Mouse (Mus musculus): ENCODE data around the gene Zbtb14.
A peak's percentile ranks its signal among the peaks of the same experiment; 100 is the strongest.

Zbtb14 gene

DNA sequence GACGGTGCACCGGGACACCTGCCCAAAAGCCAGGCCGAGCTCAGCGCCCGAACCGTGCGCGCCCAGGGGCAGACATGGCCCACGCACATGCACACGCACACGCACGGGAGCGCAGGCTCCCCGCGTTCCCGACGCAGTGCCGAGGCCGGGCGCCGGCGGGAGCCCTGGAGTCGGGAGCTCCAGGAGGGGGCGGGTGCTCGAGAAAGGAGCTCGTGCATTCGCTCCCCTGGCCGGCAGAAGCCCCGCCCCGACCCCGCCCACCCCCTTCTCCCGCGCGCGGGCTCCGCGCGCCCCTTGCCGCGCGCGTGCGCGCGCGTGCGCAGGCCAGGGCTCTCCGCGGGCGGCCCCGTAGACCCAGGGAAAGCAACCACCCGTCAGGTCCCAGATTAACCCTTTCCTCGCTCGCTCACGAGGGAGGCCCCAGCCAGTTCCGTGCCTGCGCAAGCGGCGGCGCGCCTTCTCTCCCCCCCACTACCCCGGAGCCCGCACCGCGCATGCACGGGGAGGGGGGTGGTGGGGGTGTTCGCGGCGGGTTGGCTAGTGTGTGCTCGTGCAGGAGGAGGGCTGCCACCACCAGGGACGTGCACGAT is at the start of gene Zbtb14:
Gene Zbtb14 (plus strand): TSS at position 540 of the 590 bp plus-strand sequence.
- peak; percentile 98 for DNase-seq (ENCODE audit: low read depth, low spot score)

DNA sequence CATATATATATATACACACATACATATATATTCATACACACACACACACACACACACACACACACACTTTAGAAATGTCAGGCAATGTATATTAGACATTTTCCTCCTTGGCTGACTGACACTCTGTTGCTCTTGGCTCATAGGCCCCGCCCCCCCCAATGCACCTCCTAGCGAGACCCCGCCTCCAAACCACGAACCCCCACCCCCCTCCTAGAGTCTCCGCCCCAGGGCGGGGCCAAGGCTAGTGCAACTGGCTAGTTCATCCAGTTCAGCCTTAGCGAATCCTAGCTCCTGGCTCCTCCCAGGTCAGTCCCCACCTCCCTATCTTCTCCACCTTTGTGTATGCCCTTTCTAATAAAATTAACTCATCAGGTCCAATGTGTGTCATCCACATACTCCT is 36.8 kb upstream of the Zbtb14 start:
- no peak for DNase-seq (ENCODE audit: low read depth, low spot score)

DNA sequence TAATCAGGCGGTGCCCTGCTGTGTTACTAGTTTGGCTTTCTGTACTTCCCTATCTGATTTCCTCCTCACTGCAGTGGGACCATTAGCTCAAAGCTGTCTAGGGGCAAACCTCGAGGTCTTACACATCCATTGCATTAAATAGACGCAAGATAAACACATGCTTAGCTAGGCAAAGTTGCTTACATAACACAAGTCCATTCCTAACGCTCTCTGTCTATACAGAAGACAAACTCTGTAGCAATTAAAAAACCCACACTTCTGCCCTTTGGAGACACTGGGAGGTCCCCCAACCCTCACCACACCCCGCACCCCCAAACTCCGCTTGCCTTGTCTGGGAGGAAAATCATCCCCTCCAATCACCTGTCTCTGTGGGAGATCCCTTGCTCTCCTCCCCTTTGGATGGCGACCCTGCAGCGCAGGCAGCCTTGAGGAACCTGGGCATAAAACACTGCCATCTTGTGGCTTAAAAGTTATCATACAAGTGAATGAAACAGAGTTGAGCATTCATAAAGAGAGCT is 33.8 kb upstream of the Zbtb14 start:
- DNase-seq (ENCODE audit: low read depth, low spot score) = peak; percentile 72

DNA sequence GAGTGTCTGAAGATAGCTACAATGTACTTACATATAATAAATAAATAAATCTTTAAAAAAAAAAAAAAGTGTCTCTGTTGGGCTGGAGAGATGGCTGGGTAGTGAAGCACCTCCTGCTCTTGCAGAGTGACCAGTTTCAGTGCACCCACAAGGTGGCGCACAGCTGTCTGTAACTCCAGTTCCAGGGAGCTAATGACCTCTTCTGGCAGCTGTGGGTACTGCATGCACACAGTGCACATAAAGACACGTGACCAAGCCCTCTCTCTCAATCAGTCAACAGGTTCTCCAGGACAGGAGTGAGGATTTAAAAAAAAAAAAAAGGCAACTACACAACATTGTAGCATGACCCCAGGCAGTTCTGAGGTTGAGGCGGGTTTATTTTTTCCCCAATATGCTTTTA is 17.8 kb upstream of the Zbtb14 start:
- DNase-seq (ENCODE audit: low read depth, low spot score) = peak; percentile 53

DNA sequence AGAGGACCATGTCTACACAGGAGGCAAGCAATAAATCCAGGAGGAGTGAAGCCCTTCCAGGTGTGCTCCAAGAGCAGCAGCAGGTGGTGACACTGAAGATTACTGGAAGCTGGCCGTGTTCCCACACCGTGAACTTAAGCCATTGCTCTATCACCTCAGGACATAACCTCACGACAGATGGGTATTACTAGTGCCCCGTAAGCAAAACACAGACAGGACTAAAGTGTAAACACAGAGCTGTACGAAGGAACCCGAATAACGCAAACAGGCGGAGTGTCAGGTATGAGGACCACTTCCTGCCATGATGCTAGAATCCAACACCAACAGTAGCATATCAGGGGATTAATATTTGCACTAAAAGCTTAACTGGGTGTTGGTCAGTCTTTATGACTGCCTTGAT is 2.0 kb upstream of the Zbtb14 start:
- no peak for DNase-seq (ENCODE audit: low read depth, low spot score)

DNA sequence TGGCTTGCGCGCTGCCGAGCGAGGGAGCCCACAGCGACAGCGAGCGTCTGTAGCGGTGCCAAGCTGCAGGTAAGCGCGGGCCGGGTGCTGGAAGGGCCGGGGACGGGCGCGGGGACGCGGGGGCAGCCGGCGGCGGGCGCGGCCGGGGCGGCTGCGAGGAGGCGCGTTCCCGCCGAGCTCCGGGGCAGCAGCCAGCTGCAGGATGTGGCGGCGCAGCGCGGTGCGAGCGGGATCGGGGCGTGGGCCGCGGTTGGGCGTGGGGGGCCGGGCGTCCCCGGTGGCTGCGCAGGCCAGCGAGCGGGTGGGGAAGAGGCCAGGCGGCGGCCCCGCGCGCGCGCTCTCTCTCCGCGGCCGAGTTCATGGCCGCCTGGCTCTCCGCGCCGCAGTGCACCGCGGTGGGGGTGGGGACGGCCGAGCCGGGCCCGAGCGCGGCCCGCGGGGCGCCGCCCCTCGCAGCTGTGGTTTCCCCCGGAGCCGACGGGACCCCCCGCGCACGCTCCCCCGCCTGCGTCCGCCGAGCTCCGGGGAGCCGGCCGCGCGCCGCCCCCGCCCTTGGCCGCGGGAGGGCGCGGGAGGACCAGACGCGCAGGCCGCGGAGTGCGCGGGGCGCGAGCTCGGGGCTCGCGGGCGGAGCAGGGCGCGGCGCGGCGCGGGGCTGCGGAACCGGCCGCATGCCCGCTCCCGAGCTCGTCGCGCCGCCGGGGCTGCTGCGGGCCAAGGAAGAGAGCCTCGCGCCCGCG is 521 bp downstream of the Zbtb14 start:
- peak; percentile 65 for DNase-seq (ENCODE audit: low read depth, low spot score)

DNA sequence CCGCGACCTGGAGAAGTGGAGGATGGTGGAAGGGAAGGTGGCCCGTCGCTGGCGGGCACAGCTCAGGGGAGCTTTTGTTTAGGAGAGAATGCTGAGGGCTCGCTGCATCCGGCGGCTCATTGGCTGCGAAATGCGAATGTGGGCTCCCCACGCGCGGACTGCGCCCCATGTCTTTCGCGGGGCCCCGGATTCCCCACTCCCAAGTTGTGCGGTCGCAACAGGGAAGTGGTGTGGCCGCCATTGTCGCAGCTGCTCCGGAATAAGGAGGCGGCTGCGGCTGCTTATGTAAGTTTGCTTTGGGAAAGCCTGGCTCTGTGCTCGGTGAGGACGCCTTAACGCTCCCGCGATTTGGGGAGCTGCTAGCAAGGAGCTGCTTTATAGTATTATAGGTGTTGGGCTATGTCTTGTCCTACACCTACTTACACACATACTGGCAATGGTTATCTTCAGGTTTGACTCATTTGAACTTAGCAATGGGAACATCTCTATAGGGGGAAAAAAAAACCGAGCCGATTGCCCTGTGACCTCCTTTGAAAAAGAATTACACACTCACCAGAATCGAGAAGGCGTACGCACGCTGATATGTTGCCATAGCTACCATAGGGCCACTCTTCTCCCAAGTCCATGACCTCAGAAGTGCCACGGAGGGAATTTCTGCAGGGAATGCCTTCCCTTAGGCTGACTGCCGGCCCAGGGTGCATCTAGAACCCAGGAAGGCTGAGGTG is 1.3 kb downstream of the Zbtb14 start:
- peak; percentile 73 for DNase-seq (ENCODE audit: low read depth, low spot score)

DNA sequence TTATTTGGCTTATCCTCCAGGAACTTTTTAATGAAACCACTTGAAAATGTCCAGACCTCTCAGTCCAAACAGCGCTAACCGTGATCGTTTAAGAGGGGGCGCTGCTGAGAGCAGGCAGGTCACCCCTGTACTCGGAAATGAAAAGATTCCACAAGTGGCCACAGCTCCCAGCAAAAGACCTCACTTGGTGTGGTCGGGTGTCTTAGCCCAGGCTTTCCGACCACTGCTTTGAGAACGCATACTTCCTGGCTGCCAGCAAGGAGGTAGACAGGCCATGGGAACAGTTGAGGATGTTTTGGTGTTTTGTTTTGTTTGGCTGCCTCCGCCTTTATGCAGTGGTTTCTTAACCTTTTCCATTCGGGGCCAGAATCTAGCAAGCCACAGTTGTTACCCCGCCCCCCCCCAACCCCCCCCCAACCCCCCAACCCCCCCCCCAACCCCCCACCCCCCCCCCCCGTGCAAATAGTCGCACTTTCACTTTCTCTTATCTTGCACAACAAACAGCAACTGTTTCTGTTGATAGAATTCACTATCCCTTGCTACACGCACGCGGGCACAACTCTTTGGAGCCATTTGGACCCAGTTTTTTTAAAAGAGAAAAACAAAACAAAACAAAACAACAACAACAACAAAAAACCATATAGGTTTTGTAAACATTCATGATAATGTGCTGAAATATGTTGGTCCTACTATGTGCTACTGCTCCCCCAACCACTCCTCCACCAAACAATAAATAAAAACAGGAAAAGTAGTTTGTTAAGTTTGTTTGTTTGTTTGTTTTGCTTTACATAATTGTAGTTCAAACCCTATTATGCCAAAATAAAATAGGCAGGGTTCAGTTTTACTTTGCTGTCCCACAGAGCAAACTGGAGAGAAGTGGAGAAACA is 13.5 kb downstream of the Zbtb14 start:
- no peak for DNase-seq (ENCODE audit: low read depth, low spot score)

DNA sequence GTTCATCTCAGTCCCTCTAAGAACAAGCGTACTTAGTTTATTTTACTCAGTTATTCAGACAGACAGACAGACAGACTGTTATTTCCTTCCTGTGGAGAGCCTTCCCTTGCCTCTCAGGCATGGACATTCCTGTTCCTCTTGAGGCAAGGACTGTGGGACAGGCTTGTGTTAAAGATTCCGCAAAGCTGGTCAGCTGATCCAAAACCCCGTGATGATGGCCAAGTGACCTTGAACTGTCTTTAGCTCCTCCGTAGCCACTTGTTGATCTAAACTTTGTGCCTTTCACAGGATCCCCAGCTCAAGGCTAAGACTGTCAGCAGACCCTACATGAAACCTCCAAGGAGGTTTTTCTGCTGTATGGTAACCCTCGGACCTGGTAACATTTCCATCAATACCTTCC is 14.3 kb downstream of the Zbtb14 start:
- DNase-seq (ENCODE audit: low read depth, low spot score) = no peak

DNA sequence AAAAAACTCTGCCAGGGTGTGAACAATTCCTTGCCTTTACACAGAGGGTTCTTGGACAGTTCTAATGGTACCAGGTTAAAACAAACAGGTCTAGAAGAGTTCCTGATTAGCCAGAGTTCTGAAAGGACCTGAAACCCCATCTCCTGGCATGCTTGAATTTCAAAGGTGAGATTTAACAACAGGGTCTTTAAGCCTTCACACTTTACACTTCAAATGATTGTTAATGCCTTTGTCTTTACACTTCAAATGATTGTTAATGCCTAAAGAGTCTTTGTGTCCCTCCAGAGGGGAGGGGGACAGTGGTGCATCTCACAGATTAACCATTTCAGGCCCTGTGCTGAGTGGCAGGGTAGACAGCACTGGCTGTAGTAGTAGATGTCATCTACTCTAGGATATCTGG is 15.2 kb downstream of the Zbtb14 start:
- DNase-seq (ENCODE audit: low read depth, low spot score) = no peak

DNA sequence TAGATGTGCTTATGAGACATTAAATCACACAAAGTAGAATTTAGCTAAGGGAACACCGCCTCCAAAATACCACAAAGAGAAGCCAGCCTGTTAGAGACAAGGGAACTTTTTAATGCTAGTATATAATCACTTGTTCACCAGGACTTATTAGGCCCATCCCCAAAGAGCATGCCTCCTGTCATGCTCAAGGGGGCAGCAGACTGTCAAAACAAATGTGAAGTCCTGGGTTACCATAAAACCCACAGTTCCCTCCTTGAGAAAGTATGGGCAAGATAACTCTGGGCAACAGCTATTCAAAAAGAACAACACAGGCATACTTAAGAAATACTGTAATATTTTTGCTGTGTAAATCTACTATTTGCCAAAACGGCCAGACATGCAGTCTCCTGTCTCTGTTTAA is 18.3 kb downstream of the Zbtb14 start:
- no peak for DNase-seq (ENCODE audit: low read depth, low spot score)

DNA sequence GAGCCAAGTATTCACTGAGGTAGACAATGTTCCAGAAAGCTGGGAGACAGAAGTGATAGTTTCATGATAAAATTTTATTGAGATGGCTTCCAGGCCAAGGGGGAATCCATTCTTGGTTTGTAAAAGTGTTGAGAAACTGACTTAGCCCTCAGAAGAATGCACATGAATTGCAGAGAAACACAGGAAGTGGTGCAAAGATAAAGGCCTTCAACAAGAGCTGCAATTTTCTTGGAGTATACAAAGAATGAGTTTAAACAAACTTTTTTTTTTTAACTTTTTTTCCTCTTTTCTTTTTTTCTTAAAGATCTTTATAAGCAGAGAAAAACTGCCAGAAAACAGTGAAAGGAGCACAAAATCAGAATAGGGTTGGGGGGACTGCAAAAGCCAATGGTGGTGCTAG is 33.3 kb downstream of the Zbtb14 start:
- no peak for DNase-seq (ENCODE audit: low read depth, low spot score)

DNA sequence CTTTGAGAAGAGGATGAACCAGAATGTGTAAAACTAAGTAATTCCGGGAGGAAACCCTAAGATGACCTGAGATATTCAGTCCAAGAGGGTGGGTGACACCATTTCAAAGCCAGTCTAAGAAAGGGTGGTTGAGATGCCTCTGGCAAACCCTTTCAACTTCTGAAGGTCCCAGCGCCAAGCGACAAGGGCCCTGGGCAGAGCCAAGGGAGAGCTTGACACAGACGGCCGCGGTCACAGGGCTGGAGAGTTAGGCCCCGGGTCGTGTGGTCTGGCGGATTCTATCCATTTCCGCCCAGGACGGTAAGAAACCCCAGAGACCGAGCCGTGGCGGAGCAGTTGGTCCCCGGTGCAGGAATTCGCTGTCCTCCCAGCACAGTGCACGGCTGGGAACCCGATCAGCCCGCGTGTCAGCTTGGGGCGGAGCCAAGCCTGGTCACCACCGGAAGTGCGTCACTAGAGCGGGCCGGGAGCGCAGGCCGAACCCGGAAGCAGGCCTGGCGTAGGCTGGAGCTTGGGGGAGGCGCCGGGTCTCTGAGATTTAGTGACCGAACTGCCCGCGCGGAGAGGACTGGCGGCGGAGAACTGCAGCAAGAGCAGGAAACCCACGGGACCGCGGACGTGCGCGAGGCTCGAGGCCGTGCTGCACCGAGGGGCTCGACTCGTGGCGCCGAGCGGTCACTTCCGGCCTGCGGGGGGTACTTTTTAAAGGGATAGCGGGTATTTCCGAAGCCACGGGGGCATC is 34.2 kb downstream of the Zbtb14 start:
- peak; percentile 96 for DNase-seq (ENCODE audit: low read depth, low spot score)

DNA sequence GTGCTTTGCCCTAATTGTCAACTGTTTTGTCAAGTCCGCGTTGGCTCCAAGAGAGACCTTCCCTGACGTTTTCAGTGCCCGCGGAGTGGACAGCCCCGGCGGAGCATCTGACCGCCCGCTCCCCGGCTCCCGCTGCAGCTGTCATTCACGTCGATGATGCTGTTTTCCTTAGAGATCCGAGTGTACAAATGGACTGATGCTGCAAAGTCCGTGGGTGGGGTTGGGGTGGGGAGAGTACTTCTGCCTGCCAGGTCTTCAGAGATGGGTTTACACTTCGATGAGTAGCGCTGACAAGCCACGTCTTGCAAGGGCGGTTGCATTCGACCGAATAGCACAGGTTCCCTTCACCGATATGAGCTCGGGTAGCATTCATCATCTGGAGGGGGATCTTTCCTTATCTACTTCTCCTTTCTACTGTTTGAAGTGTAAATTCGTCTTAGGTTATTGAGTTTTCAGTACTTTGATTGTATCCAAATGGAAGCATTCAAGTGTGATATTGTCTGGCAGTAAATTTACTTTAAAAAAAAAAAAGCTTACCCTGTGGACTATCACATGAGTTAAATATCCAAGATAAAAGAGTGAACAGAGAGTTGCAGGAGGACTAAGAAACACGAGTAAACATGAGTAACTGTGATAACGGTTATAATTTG is 35.0 kb downstream of the Zbtb14 start:
- DNase-seq (ENCODE audit: low read depth, low spot score) = no peak

DNA sequence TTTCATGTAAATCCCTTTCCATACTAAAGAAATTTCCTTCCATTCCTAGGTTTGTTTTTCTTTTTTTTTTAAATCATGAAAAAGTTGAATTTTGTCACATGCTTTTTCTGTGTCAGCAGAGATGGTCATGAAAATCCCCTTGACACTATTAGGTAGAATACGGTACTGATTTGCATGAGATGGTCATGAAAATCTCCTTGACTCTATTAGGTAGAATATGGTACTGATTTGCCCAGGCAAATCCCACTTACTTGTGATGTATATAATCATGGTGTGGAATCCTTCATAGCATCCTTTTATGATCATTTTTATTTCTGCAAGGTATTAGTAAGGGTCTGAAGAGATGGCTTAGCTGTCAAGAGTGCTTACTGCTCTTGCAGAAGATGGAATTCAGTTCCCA is 38.7 kb downstream of the Zbtb14 start:
- peak; percentile 54 for DNase-seq (ENCODE audit: low read depth, low spot score)

DNA sequence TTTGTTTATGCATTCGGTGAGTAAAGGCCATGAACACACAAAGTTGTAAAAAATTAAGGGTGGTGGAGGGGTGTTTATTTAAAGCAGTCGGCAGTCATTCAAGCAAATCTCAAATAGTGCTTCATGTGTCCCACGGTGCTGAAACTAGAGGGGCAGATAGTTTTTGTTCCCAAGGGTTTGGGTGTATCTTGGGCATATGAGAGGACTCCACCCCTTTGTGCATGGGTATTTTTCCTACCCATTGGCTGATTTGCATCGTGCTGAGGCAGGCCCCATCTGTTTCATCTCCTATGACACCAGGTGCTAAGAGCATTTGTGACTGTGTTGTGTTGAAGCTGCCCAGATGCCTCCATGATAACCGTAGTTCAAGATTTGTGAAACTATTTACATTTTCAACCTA is 55.0 kb downstream of the Zbtb14 start:
- no peak for DNase-seq (ENCODE audit: low read depth, low spot score)

DNA sequence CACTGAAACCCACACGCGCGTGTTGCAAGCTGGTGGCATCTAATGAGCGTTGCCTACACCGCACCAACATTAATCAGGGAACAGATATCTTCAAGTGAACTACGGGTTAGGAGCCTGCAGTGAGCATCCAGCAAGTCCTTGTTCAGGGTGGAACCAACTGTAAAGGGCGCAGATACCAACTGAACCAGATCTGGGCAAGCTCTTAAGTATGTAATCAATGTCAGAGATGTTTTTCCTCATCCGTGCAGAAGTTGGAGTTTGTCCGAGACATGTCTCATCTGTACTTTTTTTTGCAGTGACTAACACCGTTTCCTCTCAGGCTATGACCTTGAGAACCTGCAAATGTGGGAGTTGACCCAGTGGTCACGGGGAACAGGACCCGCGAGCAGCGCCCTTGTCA is 55.6 kb downstream of the Zbtb14 start:
- no peak for DNase-seq (ENCODE audit: low read depth, low spot score)

DNA sequence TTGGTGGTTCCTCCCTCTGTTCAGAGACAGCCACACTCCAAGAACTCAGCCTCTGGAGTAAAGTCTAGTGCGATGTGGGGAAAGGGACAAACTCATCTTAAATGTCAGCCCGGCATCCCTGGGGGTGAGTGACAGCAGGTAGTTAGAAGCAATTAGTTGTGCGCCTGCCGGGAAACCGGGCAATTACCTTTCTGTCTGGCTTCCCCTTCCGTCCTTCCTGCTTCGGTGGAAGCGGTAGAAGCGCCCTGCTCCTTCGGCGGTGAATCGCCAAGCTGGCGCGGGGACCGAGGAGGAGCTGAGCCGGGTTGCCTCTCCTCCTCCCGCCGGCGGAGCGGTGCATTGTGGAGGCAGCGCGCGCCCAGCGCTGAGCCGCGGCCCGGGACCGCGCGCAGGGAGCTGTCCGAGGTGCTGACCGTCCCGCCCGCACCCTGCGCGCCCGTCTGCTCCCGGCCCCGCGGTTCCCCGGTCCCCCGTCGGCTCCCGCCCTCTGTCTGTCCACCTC is 56.2 kb downstream of the Zbtb14 start, which contains the start of gene Akain1:
Gene Akain1 (plus strand): TSS at position 337 of the 502 bp plus-strand sequence.
- DNase-seq (ENCODE audit: low read depth, low spot score) = peak; percentile 84

DNA sequence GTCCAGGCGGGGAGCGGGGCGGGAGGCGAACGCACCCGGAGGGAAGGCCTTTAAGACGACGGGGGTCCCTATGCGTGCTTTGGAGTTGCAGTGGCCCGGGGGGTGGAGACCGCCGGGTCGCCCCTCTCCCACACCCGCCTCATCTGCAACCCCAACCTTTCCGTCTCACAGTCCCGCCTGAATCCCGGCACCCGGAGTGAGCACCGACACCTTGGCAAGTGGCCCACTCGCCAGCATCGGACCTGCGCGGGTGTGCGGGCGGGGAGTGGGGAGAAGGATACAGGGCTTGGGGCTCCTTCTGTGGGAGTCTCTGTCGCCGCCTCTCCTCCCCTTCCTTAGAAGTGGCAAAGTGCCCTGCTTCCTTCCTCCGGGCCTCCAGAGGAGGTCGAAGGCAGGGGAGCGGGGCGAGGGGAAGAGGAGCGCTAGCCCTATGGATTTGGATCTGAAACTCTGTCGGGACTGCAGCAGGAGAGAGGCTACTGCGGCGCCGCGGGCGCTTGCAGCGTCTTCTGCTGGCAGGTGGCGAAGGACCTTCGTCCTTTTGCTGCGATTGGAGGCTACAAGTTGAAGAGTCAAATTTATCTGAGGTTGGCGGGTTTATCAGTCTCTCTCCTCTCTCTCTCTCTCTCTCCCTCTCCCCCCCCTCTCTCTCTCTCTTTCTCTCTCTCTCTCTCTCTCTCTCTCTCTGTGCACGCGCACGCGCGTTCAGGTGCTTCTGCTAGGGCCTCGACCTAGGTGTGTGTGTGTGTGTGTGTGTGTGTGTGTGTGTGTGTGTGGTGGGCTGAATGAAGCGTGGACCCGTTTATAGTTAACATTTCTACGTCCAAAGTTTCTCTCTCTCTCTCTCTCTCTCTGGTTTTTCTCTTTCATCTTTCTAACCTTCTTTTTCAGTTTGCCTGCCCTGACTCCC is 57.0 kb downstream of the Zbtb14 start:
- peak; percentile 16 for DNase-seq (ENCODE audit: low read depth, low spot score)

Data from mesoderm, embryonic 11.5 days (tissue).